Mouse (Mus musculus) C2C12 (cell line): ENCODE data around the gene Abl2.

Source experiments
- CTCF ChIP-seq: IDR thresholded peaks from one replicate; pipeline ENCODE4 v1.5.1; 2011; ENCODE audit not compliant: control insufficient read depth, insufficient read depth, insufficient read length
- MAX ChIP-seq: IDR thresholded peaks from one replicate; pipeline ENCODE4 v1.6.1; 2011; ENCODE audit warnings: mild to moderate bottlenecking, control low read depth

DNA sequence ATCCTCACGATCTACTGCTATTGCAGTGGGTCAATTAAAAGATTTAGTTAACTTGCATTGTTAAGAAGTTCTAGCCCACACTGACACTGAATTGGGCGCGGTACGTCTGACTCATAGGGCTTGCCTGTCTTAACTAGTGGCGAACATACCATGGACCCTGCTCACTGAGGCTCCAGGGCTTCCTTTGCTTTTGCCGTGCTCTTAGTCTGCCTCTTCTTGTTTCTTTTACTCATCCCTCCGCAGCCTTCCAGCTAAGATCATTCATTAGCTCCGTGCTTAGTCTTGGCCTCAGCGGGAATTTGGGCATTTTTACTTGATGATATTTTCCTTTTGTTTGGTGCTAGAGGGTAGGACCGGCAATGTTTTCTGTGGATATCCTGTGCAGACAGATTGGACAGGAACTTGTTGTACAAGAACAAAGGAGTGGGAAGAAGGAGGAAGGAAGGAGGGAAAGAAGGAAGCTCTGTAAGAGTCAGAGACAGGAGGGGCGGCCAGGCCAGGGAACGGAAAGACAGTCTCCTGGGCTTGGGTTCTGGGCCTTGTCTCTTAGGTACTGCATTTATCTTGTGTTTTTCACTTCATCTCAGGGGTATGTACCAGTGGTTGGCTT lies 58.5 kb downstream of the Abl2 start:
- no peak for TF ChIP-seq CTCF
- no peak for TF ChIP-seq MAX
